Mouse (Mus musculus) hindbrain, postnatal 0 days (tissue): ENCODE measurements around the gene Tbrg4. TPM values are rescaled to one million over a fixed set of nuclear protein-coding genes. Genes with fewer than 3 reads are reported as not detected.
A peak's percentile ranks its signal among the peaks of the same experiment; 100 is the strongest.

Experiments used
- ATAC-seq: fragments of 200-750 bp; cut with Nextera tagmentation; 2 replicates; pipeline ENCODE4 v1.8.0; 2017; ENCODE audit warnings: mild to moderate bottlenecking, moderate TSS enrichment, moderate library complexity
- DNase-seq: peaks from one replicate; pipeline ENCODE4 v3.0.0-alpha.2; 2015; ENCODE audit warnings: low spot score
- H3K27ac ChIP-seq: fragments of 300-500 bp; sonication (generic); 2 replicates; pipeline ENCODE4 v1.5.1; 2014; ENCODE audit warnings: mild to moderate bottlenecking
- H3K27me3 ChIP-seq: fragments of 300-500 bp; sonication (generic); 2 replicates; pipeline ENCODE4 v1.6.1; 2014; ENCODE audit warnings: low read length, mixed read lengths; ENCODE audit not compliant: insufficient read depth
- H3K36me3 ChIP-seq: fragments of 300-500 bp; sonication (generic); 2 replicates; pipeline ENCODE4 v1.6.1; 2014; ENCODE audit warnings: low read length, mixed read lengths; ENCODE audit not compliant: insufficient read depth
- H3K4me1 ChIP-seq: fragments of 300-500 bp; sonication (generic); 2 replicates; pipeline ENCODE4 v1.6.1; 2014; ENCODE audit warnings: antibody characterized with exemption, low read length, mixed read lengths; ENCODE audit not compliant: insufficient read depth
- H3K4me2 ChIP-seq: fragments of 300-500 bp; sonication (generic); 2 replicates; pipeline ENCODE4 v1.6.1; 2014; ENCODE audit warnings: low read depth, mild to moderate bottlenecking, low read length, moderate library complexity, mixed read lengths
- H3K4me3 ChIP-seq: fragments of 300-500 bp; sonication (generic); 2 replicates; pipeline ENCODE4 v1.5.1; 2014; ENCODE audit warnings: low read length
- H3K9ac ChIP-seq: fragments of 300-500 bp; sonication (generic); replicated peaks from 2 replicates; pipeline ENCODE4 v1.6.1; 2014; ENCODE audit warnings: mild to moderate bottlenecking, low read length, moderate library complexity, mixed read lengths
- H3K9me3 ChIP-seq: fragments of 300-500 bp; sonication (generic); 2 replicates; pipeline ENCODE4 v1.6.1; 2016; ENCODE audit warnings: low read length, mixed read lengths
- CTCF ChIP-seq: IDR thresholded peaks from 2 replicates; pipeline ENCODE4 v1.5.1; 2016; ENCODE audit warnings: antibody characterized with exemption, control low read depth, low read depth
- WGBS: fragments of 180-500 bp; shearing (Covaris S2); extraction: QIAGEN DNeasy Blood & Tissue Kit; methylation state at CpG from one replicate; pipeline ENCODE4 v1.1.7; 2014; 5-methylcytosine and 5-hydroxymethylcytosine counted together
- polyA plus RNA-seq: library from polyadenylated mRNA; unstranded; fragments of >200 nt; fragmentation: Nextera tagmentation; extraction: Ambion mirVana; gene quantifications from 2 replicates; pipeline ENCODE4 v1.2.1, GENCODE M21; 2015
- total RNA-seq: library from RNA; depleted of rRNA; stranded (reverse); fragments of >200 nt; gene quantifications from 2 replicates; pipeline ENCODE4 v1.2.3, GENCODE M21; 2014

The Tbrg4 gene
- total and polyA plus RNA-seq, 2 experiments from 2014 or later = 34.7 to 44.0 TPM

GRCm38 (mm10) chr11:6639072-6639471, 13.2 kb upstream of the Tbrg4 start:
- no peak for TF ChIP-seq CTCF
- no peak overlapping the region for H3K4me2 ChIP-seq
- WGBS = 76% methylated on average over 6 of the region's 6 CpGs
- no peak for DNase-seq
- H3K4me3 ChIP-seq = no peak overlapping the region
- no peaks in the 10 kb centered on the region for H3K9me3 ChIP-seq
- H3K27me3 ChIP-seq = no peaks in the 10 kb centered on the region
- H3K36me3 ChIP-seq = no peaks in the 10 kb centered on the region
- no peak for ATAC-seq
- H3K27ac ChIP-seq = no peak overlapping the region
- H3K4me1 ChIP-seq = no peaks in the 10 kb centered on the region
- H3K9ac ChIP-seq = no peak overlapping the region

- ATAC-seq (no peak), DNase-seq (no peak)
- Histone ChIP-seq H3K27me3 (no peaks in the 10 kb centered on the region), H3K4me1 (no peaks in the 10 kb centered on the region), H3K27ac (no peak within 1 kb of the TSS), H3K4me3 (no peak within 1 kb of the TSS), H3K36me3 (no peaks in the 10 kb centered on the region), H3K9me3 (no peaks in the 10 kb centered on the region), H3K4me2 (no peak within 1 kb of the TSS), H3K9ac (no peak within 1 kb of the TSS)
- no peak for TF ChIP-seq CTCF
- WGBS = 96% methylated on average over 4 of the region's 4 CpGs
Measured at GRCm38 (mm10) chr11:6638537-6638936, 12.7 kb upstream of the Tbrg4 start, which contains the start of gene Wap. Gene Wap (minus strand): TSS chr11:6638637.

GRCm38 (mm10) chr11:6636150-6636549, 10.3 kb upstream of the Tbrg4 start:
- Histone ChIP-seq H3K4me1 (no peaks in the 10 kb centered on the region), H3K27me3 (no peaks in the 10 kb centered on the region), H3K27ac (no peak overlapping the region), H3K4me2 (no peak overlapping the region), H3K4me3 (no peak overlapping the region), H3K9ac (no peak overlapping the region), H3K9me3 (no peaks in the 10 kb centered on the region), H3K36me3 (no peaks in the 10 kb centered on the region)
- no peak for TF ChIP-seq CTCF
- DNase-seq = no peak
- WGBS = 76% methylated on average over 8 of the region's 8 CpGs
- ATAC-seq = no peak

- Histone ChIP-seq H3K4me3 (no peak overlapping the region), H3K27ac (no peak overlapping the region), H3K4me1 (peaks cover 5% of the 10 kb centered on the region), H3K9ac (no peak overlapping the region), H3K9me3 (no peaks in the 10 kb centered on the region), H3K4me2 (no peak overlapping the region), H3K27me3 (no peaks in the 10 kb centered on the region), H3K36me3 (no peaks in the 10 kb centered on the region)
- no peak for ATAC-seq
- TF ChIP-seq CTCF = peak; percentile 39
- peak; percentile 21 for DNase-seq
Measured at GRCm38 (mm10) chr11:6629655-6630054, 3.8 kb upstream of the Tbrg4 start.

- ATAC-seq (no peak), DNase-seq (peak; percentile 50)
- Histone ChIP-seq H3K4me3 (no peak overlapping the region), H3K9ac (no peak overlapping the region), H3K4me2 (no peak overlapping the region), H3K9me3 (no peaks in the 10 kb centered on the region), H3K27ac (no peak overlapping the region), H3K36me3 (peaks cover 5% of the 10 kb centered on the region; the same call in 1 of the 2 replicates), H3K27me3 (no peaks in the 10 kb centered on the region), H3K4me1 (peaks cover 8% of the 10 kb centered on the region)
- 12% methylated on average over 4 of the region's 4 CpGs for WGBS
- peak; percentile 71 for TF ChIP-seq CTCF
Measured at GRCm38 (mm10) chr11:6628568-6628967, 2.7 kb upstream of the Tbrg4 start.

GRCm38 (mm10) chr11:6627731-6628130, 1.9 kb upstream of the Tbrg4 start:
- 93% methylated on average over 4 of the region's 4 CpGs for WGBS
- H3K4me2 ChIP-seq = no peak overlapping the region
- no peak for ATAC-seq
- H3K4me1 ChIP-seq = peaks cover 8% of the 10 kb centered on the region
- no peak for TF ChIP-seq CTCF
- H3K27ac ChIP-seq = no peak overlapping the region
- DNase-seq = no peak
- peaks cover 6% of the 10 kb centered on the region; the same call in 1 of the 2 replicates for H3K36me3 ChIP-seq
- no peaks in the 10 kb centered on the region for H3K27me3 ChIP-seq
- H3K4me3 ChIP-seq = no peak overlapping the region
- no peak overlapping the region for H3K9ac ChIP-seq
- H3K9me3 ChIP-seq = no peaks in the 10 kb centered on the region

- H3K27ac ChIP-seq = peak overlapping the region; percentile 91
- no peaks in the 10 kb centered on the region for H3K9me3 ChIP-seq
- H3K4me1 ChIP-seq = peaks cover 8% of the 10 kb centered on the region
- H3K9ac ChIP-seq = peak overlapping the region; percentile 72
- ATAC-seq = peak; percentile 28
- no peaks in the 10 kb centered on the region for H3K27me3 ChIP-seq
- WGBS = 14% methylated on average over 16 of the region's 16 CpGs
- DNase-seq = no peak
- peak overlapping the region; percentile 77 for H3K4me3 ChIP-seq
- TF ChIP-seq CTCF = no peak
- H3K4me2 ChIP-seq = peak overlapping the region; percentile 80
- peaks cover 15% of the 10 kb centered on the region; the same call in 1 of the 2 replicates for H3K36me3 ChIP-seq
Measured at GRCm38 (mm10) chr11:6626388-6626772, 513 bp upstream of the Tbrg4 start.
